Mouse (Mus musculus) lung, postnatal 0 days (tissue): ENCODE data around the gene Mrpl27. TPM values are rescaled to one million over a fixed set of nuclear protein-coding genes. Genes with fewer than 3 reads are reported as not detected.
"Not testable (repeated sequence)": the region's sequence is repeated elsewhere in the genome, so short reads cannot be mapped to it uniquely, and the experiment has no call there.

ENCODE experiments used
- ATAC-seq: fragments of 200-750 bp; cut with Nextera tagmentation; 2 replicates; pipeline ENCODE4 v1.8.0; 2017; ENCODE audit warnings: moderate library complexity
- DNase-seq: peaks from one replicate; pipeline ENCODE4 v3.0.0-alpha.2; 2016; ENCODE audit warnings: low spot score
- H3K27ac ChIP-seq: fragments of 300-500 bp; sonication (generic); 2 replicates; pipeline ENCODE4 v1.5.1; 2014; ENCODE audit warnings: antibody characterized with exemption, mild to moderate bottlenecking, low read length, mixed read lengths
- H3K27me3 ChIP-seq: fragments of 300-500 bp; sonication (generic); replicated peaks from 2 replicates; pipeline ENCODE4 v1.6.1; 2014; ENCODE audit warnings: low read length, mixed read lengths; ENCODE audit not compliant: insufficient read depth
- H3K36me3 ChIP-seq: fragments of 300-500 bp; sonication (generic); 2 replicates; pipeline ENCODE4 v1.6.1; 2014; ENCODE audit warnings: low read length, mixed read lengths; ENCODE audit not compliant: insufficient read depth
- H3K4me1 ChIP-seq: fragments of 300-500 bp; sonication (generic); 2 replicates; pipeline ENCODE4 v1.6.1; 2014; ENCODE audit warnings: antibody characterized with exemption, low read depth, low read length, mixed read lengths; ENCODE audit not compliant: insufficient read depth
- H3K4me2 ChIP-seq: fragments of 300-500 bp; sonication (generic); replicated peaks from 2 replicates; pipeline ENCODE4 v1.6.1; 2014; ENCODE audit warnings: low read depth, mild to moderate bottlenecking, low read length, moderate library complexity, mixed read lengths
- H3K4me3 ChIP-seq: fragments of 300-500 bp; sonication (generic); 2 replicates; pipeline ENCODE4 v1.5.1; 2014; ENCODE audit warnings: low read depth, low read length
- H3K9ac ChIP-seq: fragments of 300-500 bp; sonication (generic); replicated peaks from 2 replicates; pipeline ENCODE4 v1.6.1; 2014; ENCODE audit warnings: low read depth, mild to moderate bottlenecking
- H3K9me3 ChIP-seq: fragments of 300-500 bp; sonication (generic); 2 replicates; pipeline ENCODE4 v1.6.1; 2016; ENCODE audit warnings: low read length, mixed read lengths
- CTCF ChIP-seq: IDR thresholded peaks from 2 replicates; pipeline ENCODE4 v1.5.1; 2016; ENCODE audit warnings: antibody characterized with exemption, mild to moderate bottlenecking
- EP300 ChIP-seq: IDR thresholded peaks from 2 replicates; pipeline ENCODE4 v1.6.1; 2016; ENCODE audit warnings: antibody characterized with exemption, mild to moderate bottlenecking, control low read depth
- WGBS: fragments of 180-500 bp; shearing (Covaris S2); extraction: QIAGEN DNeasy Blood & Tissue Kit; methylation state at CpG from one replicate; pipeline ENCODE4 v1.1.7; 2014; 5-methylcytosine and 5-hydroxymethylcytosine counted together
- polyA plus RNA-seq: library from polyadenylated mRNA; unstranded; fragments of >200 nt; fragmentation: Nextera tagmentation; extraction: Ambion mirVana; gene quantifications from 2 replicates; pipeline ENCODE4 v1.2.1, GENCODE M21; 2015

Gene Mrpl27
- polyA plus RNA-seq, 1 experiment from 2014 or later = 113 TPM

GRCm38 (mm10) chr11:94631969-94632368 lies 21.6 kb upstream of the Mrpl27 start:
- Histone ChIP-seq H3K36me3 (peaks cover 39% of the 10 kb centered on the region), H3K27me3 (no peaks in the 10 kb centered on the region), H3K9ac (no peak overlapping the region), H3K4me3 (no peak overlapping the region), H3K4me2 (no peak overlapping the region), H3K4me1 (no peaks in the 10 kb centered on the region), H3K27ac (no peak overlapping the region), H3K9me3 (no peaks in the 10 kb centered on the region)
- ATAC-seq (no peak), DNase-seq (no peak)
- TF ChIP-seq EP300 (no peak), CTCF (no peak)
- WGBS = 91% methylated on average over 5 of the region's 5 CpGs

GRCm38 (mm10) chr11:94632988-94633387 lies 20.6 kb upstream of the Mrpl27 start:
- TF ChIP-seq CTCF (no peak), EP300 (no peak)
- WGBS = 85% methylated on average over 8 of the region's 8 CpGs
- Histone ChIP-seq H3K27ac (no peak overlapping the region), H3K4me1 (no peaks in the 10 kb centered on the region), H3K9ac (no peak overlapping the region), H3K4me2 (no peak overlapping the region), H3K9me3 (no peaks in the 10 kb centered on the region), H3K27me3 (no peaks in the 10 kb centered on the region), H3K4me3 (no peak overlapping the region), H3K36me3 (peaks cover 45% of the 10 kb centered on the region)
- DNase-seq (no peak), ATAC-seq (no peak)

- Histone ChIP-seq H3K27ac (no peak overlapping the region), H3K4me2 (no peak overlapping the region), H3K4me1 (no peaks in the 10 kb centered on the region), H3K4me3 (no peak overlapping the region), H3K9ac (no peak overlapping the region), H3K36me3 (peaks cover 59% of the 10 kb centered on the region), H3K27me3 (no peaks in the 10 kb centered on the region), H3K9me3 (no peaks in the 10 kb centered on the region)
- ATAC-seq = no peak
- 85% methylated on average over 5 of the region's 5 CpGs for WGBS
- DNase-seq = no peak
- TF ChIP-seq CTCF = no peak
- no peak for TF ChIP-seq EP300
Measured at GRCm38 (mm10) chr11:94634431-94634830, 19.1 kb upstream of the Mrpl27 start.

GRCm38 (mm10) chr11:94644461-94645219 lies 8.9 kb upstream of the Mrpl27 start:
- H3K4me1 ChIP-seq = no peaks in the 10 kb centered on the region
- TF ChIP-seq CTCF = no peak
- no peak for TF ChIP-seq EP300
- H3K9me3 ChIP-seq = no peaks in the 10 kb centered on the region
- H3K27me3 ChIP-seq = no peaks in the 10 kb centered on the region
- H3K27ac ChIP-seq = no peak overlapping the region
- no peak overlapping the region for H3K9ac ChIP-seq
- H3K36me3 ChIP-seq = peaks cover 34% of the 10 kb centered on the region
- H3K4me3 ChIP-seq = no peak overlapping the region
- DNase-seq = no peak
- 89% methylated on average over 8 of the region's 8 CpGs for WGBS
- ATAC-seq = no peak
- no peak overlapping the region for H3K4me2 ChIP-seq

GRCm38 (mm10) chr11:94646457-94646856 lies 7.1 kb upstream of the Mrpl27 start:
- H3K9ac ChIP-seq = no peak overlapping the region
- no peaks in the 10 kb centered on the region for H3K4me1 ChIP-seq
- ATAC-seq = no peak
- 94% methylated on average over 4 of the region's 4 CpGs for WGBS
- H3K4me3 ChIP-seq = no peak overlapping the region
- no peak for TF ChIP-seq EP300
- TF ChIP-seq CTCF = no peak
- H3K4me2 ChIP-seq = no peak overlapping the region
- H3K27me3 ChIP-seq = no peaks in the 10 kb centered on the region
- H3K27ac ChIP-seq = no peak overlapping the region
- DNase-seq = no peak
- no peaks in the 10 kb centered on the region for H3K9me3 ChIP-seq
- peaks cover 27% of the 10 kb centered on the region for H3K36me3 ChIP-seq

- H3K4me3 ChIP-seq, H3K4me2 ChIP-seq, H3K27ac ChIP-seq, H3K27me3 ChIP-seq, H3K4me1 ChIP-seq, H3K9ac ChIP-seq, H3K9me3 ChIP-seq, DNase-seq, H3K36me3 ChIP-seq, ATAC-seq: not testable (repeated sequence)
- 94% methylated on average over 5 of the region's 7 CpGs for WGBS
Measured at GRCm38 (mm10) chr11:94651241-94651640, 2.3 kb upstream of the Mrpl27 start.
